Mouse (Mus musculus) limb, embryonic 10.5 days (tissue): ENCODE results near the gene Gpr62. TPM values are rescaled to one million over a fixed set of nuclear protein-coding genes. Genes with fewer than 3 reads are reported as not detected.

Experiments
- DNase-seq: peaks from one replicate; pipeline ENCODE4 v3.0.0-alpha.2; 2017; ENCODE audit warnings: low spot score
- H3K27ac ChIP-seq: fragments of 300-500 bp; sonication (generic); 2 replicates; pipeline ENCODE4 v1.5.1; 2016; ENCODE audit warnings: mild to moderate bottlenecking
- H3K27me3 ChIP-seq: fragments of 300-500 bp; sonication (generic); 2 replicates; pipeline ENCODE4 v1.6.1; 2016; ENCODE audit warnings: low read depth, mild to moderate bottlenecking; ENCODE audit not compliant: poor library complexity, severe bottlenecking
- H3K36me3 ChIP-seq: fragments of 300-500 bp; sonication (generic); 2 replicates; pipeline ENCODE4 v1.6.1; 2016; ENCODE audit warnings: mild to moderate bottlenecking, moderate library complexity
- H3K4me1 ChIP-seq: fragments of 300-500 bp; sonication (generic); 2 replicates; pipeline ENCODE4 v1.6.1; 2016
- H3K4me3 ChIP-seq: fragments of 300-500 bp; sonication (generic); 2 replicates; pipeline ENCODE4 v1.5.1; 2016; ENCODE audit warnings: mild to moderate bottlenecking, moderate library complexity
- H3K9me3 ChIP-seq: fragments of 300-500 bp; sonication (generic); replicated peaks from 2 replicates; pipeline ENCODE4 v1.6.1; 2016; ENCODE audit warnings: mild to moderate bottlenecking
- WGBS: fragments of 180-500 bp; shearing (Covaris S2); methylation state at CpG from one replicate; pipeline ENCODE4 v1.1.7; 2016; 5-methylcytosine and 5-hydroxymethylcytosine counted together
- polyA plus RNA-seq: library from polyadenylated mRNA; unstranded; fragments of >200 nt; fragmentation: Nextera tagmentation; extraction: Ambion mirVana; gene quantifications from 2 replicates; pipeline ENCODE4 v1.2.1, GENCODE M21; 2016

Gpr62 gene
- polyA plus RNA-seq, 1 experiment from 2014 or later: 0.59 TPM

DNA sequence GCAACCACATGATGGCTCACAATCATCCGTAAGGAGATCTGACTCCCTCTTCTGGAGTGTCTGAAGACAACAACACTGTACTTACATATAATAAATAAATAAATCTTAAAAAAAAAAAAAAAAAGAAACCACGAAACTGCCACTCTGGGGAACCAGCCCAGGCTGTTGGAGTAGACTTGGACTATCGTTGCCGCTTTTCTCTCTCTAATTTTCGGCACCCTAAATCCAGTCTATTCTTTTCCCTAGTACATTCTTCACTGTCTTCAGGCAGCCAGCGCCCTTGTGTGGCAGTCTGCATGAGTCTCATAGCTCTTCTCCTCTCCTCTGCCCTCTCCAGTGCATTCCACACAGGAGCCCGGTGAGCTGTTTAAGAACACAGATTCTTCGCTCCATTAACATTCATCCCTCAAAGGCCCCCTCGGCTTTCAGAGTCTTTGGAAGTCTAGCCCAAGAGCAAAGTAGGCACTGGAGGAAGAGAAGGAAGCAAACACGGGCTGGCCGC, 37.0 kb downstream of the Gpr62 start:
- H3K27ac ChIP-seq: peak overlapping the region; percentile 97
- H3K4me1 ChIP-seq: peaks cover 20% of the 10 kb centered on the region
- peaks cover 35% of the 10 kb centered on the region for H3K36me3 ChIP-seq
- H3K4me3 ChIP-seq: peak overlapping the region; percentile 89
- no peaks in the 10 kb centered on the region for H3K9me3 ChIP-seq
- no peaks in the 10 kb centered on the region for H3K27me3 ChIP-seq
- WGBS: 28% methylated on average over 11 of the region's 11 CpGs
- no peak for DNase-seq

DNA sequence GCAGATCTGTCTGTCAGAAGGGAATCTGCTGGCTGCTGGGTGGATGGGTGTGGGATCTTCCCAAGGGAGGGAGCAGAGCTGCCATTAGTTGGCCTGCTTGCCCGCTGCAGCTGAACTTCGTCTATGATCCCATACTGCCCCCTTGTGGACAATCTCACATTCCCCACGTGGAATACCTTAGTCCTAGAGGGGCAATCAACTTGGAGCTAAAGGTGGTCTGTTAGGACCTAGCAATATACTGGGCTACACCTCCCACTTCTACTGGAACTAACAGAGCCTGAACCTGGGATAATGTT, 43.9 kb downstream of the Gpr62 start:
- peak; percentile 92 for DNase-seq
- peak overlapping the region; percentile 32; the same call in 1 of the 2 replicates for H3K4me3 ChIP-seq
- H3K27ac ChIP-seq: peak overlapping the region; percentile 80; the same call in 1 of the 2 replicates
- peaks cover 11% of the 10 kb centered on the region for H3K27me3 ChIP-seq
- no peaks in the 10 kb centered on the region for H3K36me3 ChIP-seq
- peaks cover 52% of the 10 kb centered on the region for H3K4me1 ChIP-seq
- WGBS: 0% methylated on average over 3 of the region's 3 CpGs
- no peaks in the 10 kb centered on the region for H3K9me3 ChIP-seq

- Histone ChIP-seq H3K27ac (peak overlapping the region; percentile 80), H3K27me3 (peaks cover 11% of the 10 kb centered on the region), H3K4me1 (peaks cover 52% of the 10 kb centered on the region), H3K9me3 (no peaks in the 10 kb centered on the region), H3K36me3 (no peaks in the 10 kb centered on the region), H3K4me3 (peak overlapping the region; percentile 32; the same call in 1 of the 2 replicates)
- peak; percentile 56 for DNase-seq
- WGBS: 10% methylated on average over 18 of the region's 18 CpGs
These were observed 44.5 kb downstream of the Gpr62 start for GRCm38 (mm10) chr9:106421033-106421864.

- WGBS: 0% methylated on average over 2 of the region's 2 CpGs
- H3K4me3 ChIP-seq: peak overlapping the region; percentile 32
These were observed 45.1 kb downstream of the Gpr62 start for GRCm38 (mm10) chr9:106420608-106421007.

DNA sequence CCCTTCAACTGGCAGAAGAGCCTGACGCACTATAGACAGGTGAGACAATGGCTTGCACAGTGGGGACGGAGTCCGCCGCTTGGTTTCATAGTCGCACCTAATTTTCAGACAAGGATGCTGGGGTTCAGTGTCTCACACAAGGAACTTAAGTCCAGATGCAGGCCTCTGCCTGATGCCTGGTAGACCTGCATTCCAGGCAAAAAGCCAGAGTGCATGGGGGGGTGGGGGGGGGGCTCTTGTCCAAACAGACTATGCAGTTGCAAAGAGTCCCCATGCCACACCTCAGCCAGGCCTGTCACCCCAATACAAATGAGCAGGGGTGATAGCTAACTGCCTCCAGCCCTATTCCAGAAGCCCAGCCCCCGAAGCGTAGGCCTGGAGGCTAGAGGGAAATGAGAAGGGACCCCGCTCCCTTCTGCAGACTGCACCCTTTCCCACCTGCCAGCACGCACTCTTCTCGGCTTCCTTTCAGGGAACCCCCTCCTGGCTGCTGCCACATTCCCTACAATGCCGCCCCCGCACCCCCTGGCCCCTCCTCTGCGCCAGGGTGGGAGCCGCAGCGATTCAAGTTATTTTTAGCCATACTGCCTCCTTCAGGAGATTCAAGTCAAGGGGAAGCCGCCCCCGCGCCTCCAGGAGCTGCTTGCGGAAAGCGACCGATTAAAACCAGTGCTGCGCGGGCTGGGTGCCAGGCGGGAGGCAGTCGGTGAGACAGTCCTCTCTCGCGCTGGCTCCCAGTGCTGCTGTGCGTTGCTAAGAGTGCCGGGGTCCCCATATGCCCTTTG, 47.7 kb downstream of the Gpr62 start:
- H3K4me1 ChIP-seq: peaks cover 54% of the 10 kb centered on the region

More at GRCm38 (mm10) chr9:106420608-106421007, 45.1 kb downstream of the Gpr62 start:
- Histone ChIP-seq H3K27me3 (peaks cover 11% of the 10 kb centered on the region), H3K36me3 (no peaks in the 10 kb centered on the region), H3K27ac (peak overlapping the region; percentile 80), H3K9me3 (no peaks in the 10 kb centered on the region), H3K4me1 (peaks cover 52% of the 10 kb centered on the region)
- DNase-seq: no peak

DNA sequence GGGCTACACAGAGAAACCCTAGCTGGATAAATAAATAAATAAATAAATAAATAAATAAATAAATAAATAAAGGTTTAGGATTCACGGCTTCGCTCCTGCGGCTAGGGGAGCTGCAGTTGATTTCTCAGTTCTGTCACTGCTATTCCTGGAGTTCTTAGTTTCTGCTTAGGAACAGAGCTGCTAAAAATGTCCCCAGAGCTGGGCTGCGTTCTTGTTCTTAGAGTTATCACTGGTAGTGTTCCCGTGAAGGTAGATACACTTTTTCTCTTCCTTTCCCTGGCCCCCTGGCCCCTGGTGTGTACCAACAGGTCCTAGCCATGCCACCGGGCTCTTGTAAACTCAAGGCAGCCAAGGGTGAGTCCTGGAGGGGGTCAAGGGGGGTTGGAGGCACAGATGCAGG, 48.9 kb downstream of the Gpr62 start:
- Histone ChIP-seq H3K9me3 (no peaks in the 10 kb centered on the region), H3K4me3 (no peak overlapping the region), H3K36me3 (no peaks in the 10 kb centered on the region), H3K27me3 (peaks cover 11% of the 10 kb centered on the region), H3K4me1 (peaks cover 62% of the 10 kb centered on the region), H3K27ac (no peak overlapping the region)
- WGBS: 87% methylated on average over 6 of the region's 6 CpGs
- no peak for DNase-seq

More for the DNA sequence above, 47.7 kb downstream of the Gpr62 start:
- H3K27ac ChIP-seq: peak overlapping the region; percentile 84
- peak; percentile 81 for DNase-seq
- WGBS: 17% methylated on average over 29 of the region's 29 CpGs
- no peaks in the 10 kb centered on the region for H3K36me3 ChIP-seq
- peak overlapping the region; percentile 44 for H3K4me3 ChIP-seq
- H3K27me3 ChIP-seq: peaks cover 11% of the 10 kb centered on the region
- no peaks in the 10 kb centered on the region for H3K9me3 ChIP-seq

Other genes with a start within 250 kb of the Gpr62 start
- not detected in 2 replicates for gene Tlr9, start 243.3 kb downstream of the Gpr62 start, polyA plus RNA-seq
- 62.8 and 77.9 TPM in 2 replicates for gene Alas1, start 217.3 kb downstream of the Gpr62 start, polyA plus RNA-seq
- gene Poc1a, start 184.9 kb downstream of the Gpr62 start, polyA plus RNA-seq: 42.9 and 43.9 TPM in 2 replicates
- 43.1 and 44.9 TPM in 2 replicates for gene Dusp7, start 97.3 kb downstream of the Gpr62 start, polyA plus RNA-seq
- gene Rpl29, start 36.5 kb downstream of the Gpr62 start, polyA plus RNA-seq: 1,033 and 1,267 TPM in 2 replicates
- gene Acy1, start 27.6 kb downstream of the Gpr62 start, polyA plus RNA-seq: 49.4 and 52.8 TPM in 2 replicates
- 5.9 and 7.6 TPM in 2 replicates for gene Abhd14b, start 18.5 kb downstream of the Gpr62 start, polyA plus RNA-seq
- gene Abhd14a, start 18.3 kb downstream of the Gpr62 start, polyA plus RNA-seq: 45.0 and 46.9 TPM in 2 replicates
- 275 and 316 TPM in 2 replicates for gene Pcbp4, start 12.6 kb downstream of the Gpr62 start, polyA plus RNA-seq
- gene Rrp9, start 10.0 kb upstream of the Gpr62 start, polyA plus RNA-seq: 81.6 and 110 TPM in 2 replicates
- 1.9 and 2.3 TPM in 2 replicates for gene Parp3, start 11.0 kb upstream of the Gpr62 start, polyA plus RNA-seq
- not detected in 2 replicates for gene Iqcf1, start 34.0 kb upstream of the Gpr62 start, polyA plus RNA-seq
- gene Iqcf5, start 48.6 kb upstream of the Gpr62 start, polyA plus RNA-seq: not detected in 2 replicates
- not detected in 2 replicates for gene Iqcf3, start 95.7 kb upstream of the Gpr62 start, polyA plus RNA-seq
- gene Iqcf4, start 105.1 kb upstream of the Gpr62 start, polyA plus RNA-seq: not detected in 2 replicates
- not detected in 2 replicates for gene Iqcf6, start 160.6 kb upstream of the Gpr62 start, polyA plus RNA-seq
- not detected in 2 replicates for gene Grm2, start 190.1 kb upstream of the Gpr62 start, polyA plus RNA-seq
- 22.9 and 32.1 TPM in 2 replicates for gene Tex264, start 220.0 kb upstream of the Gpr62 start, polyA plus RNA-seq